Mouse (Mus musculus) midbrain, embryonic 10.5 days (tissue): ENCODE data around the gene Neurl2. TPM values are rescaled to one million over a fixed set of nuclear protein-coding genes. Genes with fewer than 3 reads are reported as not detected.

Experiments used
- DNase-seq: peaks from one replicate; pipeline ENCODE4 v3.0.0-alpha.2; 2017; ENCODE audit warnings: low spot score
- H3K27ac ChIP-seq: fragments of 300-500 bp; sonication (generic); replicated peaks from 2 replicates; pipeline ENCODE4 v1.5.1; 2016; ENCODE audit warnings: mild to moderate bottlenecking
- H3K27me3 ChIP-seq: fragments of 300-500 bp; sonication (generic); 2 replicates; pipeline ENCODE4 v1.6.1; 2016; ENCODE audit warnings: low read depth, mild to moderate bottlenecking; ENCODE audit not compliant: poor library complexity, severe bottlenecking
- H3K36me3 ChIP-seq: fragments of 300-500 bp; sonication (generic); 2 replicates; pipeline ENCODE4 v1.6.1; 2016; ENCODE audit warnings: mild to moderate bottlenecking, moderate library complexity
- H3K4me1 ChIP-seq: fragments of 300-500 bp; sonication (generic); 2 replicates; pipeline ENCODE4 v1.6.1; 2016
- H3K4me3 ChIP-seq: fragments of 300-500 bp; sonication (generic); 2 replicates; pipeline ENCODE4 v1.5.1; 2016; ENCODE audit warnings: mild to moderate bottlenecking, moderate library complexity
- H3K9me3 ChIP-seq: fragments of 300-500 bp; sonication (generic); replicated peaks from 2 replicates; pipeline ENCODE4 v1.6.1; 2016; ENCODE audit warnings: mild to moderate bottlenecking
- WGBS: fragments of 180-500 bp; shearing (Covaris S2); methylation state at CpG from one replicate; pipeline ENCODE4 v1.1.7; 2016; 5-methylcytosine and 5-hydroxymethylcytosine counted together
- polyA plus RNA-seq: library from polyadenylated mRNA; unstranded; fragments of >200 nt; fragmentation: Nextera tagmentation; extraction: Ambion mirVana; gene quantifications from 2 replicates; pipeline ENCODE4 v1.2.1, GENCODE M21; 2016

The Neurl2 gene
- polyA plus RNA-seq, 1 experiment from 2014 or later, result 3.8 TPM

DNA sequence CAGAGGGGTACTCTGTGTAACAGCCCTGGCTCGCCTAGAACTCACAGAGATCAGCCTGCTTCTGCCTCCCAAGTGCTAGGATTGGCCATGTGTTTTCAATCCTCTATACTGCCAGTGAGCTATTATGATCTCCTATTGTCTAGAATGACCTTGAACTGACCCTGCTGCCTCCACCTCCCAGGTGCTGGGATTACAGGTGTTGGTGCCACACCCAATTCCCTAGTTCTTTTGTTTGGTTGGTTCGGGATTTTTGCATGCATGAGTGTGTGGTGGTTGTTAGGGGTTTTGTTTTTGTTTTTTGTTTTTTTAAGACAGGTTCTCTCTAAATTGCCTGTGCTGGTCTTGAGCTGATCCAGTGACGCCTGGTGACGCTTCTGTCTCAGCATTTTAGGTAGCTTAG, 9.3 kb downstream of the Neurl2 start:
- peak overlapping the region; percentile 71; the same call in 1 of the 2 replicates for H3K4me3 ChIP-seq
- 90% methylated on average over 4 of the region's 4 CpGs for WGBS
- no peak overlapping the region for H3K27ac ChIP-seq
- DNase-seq, result no peak
- no peaks in the 10 kb centered on the region for H3K27me3 ChIP-seq
- H3K36me3 ChIP-seq, result peaks cover 65% of the 10 kb centered on the region
- H3K4me1 ChIP-seq, result peaks cover 21% of the 10 kb centered on the region
- no peaks in the 10 kb centered on the region for H3K9me3 ChIP-seq

DNA sequence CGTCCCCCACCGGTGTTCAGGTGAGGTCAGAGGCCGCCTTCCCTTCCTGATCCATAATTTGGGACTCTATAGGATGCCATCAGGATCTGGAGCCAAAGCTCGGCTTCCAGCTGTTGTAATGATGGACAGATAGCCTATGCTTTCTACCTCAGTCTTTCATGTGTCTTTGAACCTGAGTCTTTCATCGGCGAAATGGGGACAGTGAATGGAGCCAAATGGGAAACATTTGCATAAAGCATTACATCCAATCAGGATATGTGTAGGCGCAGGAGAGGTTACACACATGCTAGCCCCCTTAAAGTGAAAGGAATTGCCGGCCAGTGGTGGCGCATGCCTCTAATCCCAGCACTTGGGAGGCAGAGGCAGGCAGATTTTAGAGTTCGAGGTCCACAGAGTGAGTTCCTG, 10.1 kb downstream of the Neurl2 start:
- Histone ChIP-seq H3K36me3 (peaks cover 58% of the 10 kb centered on the region), H3K27ac (peak overlapping the region; percentile 89), H3K9me3 (no peaks in the 10 kb centered on the region), H3K4me1 (peaks cover 21% of the 10 kb centered on the region), H3K27me3 (no peaks in the 10 kb centered on the region), H3K4me3 (peak overlapping the region; percentile 71)
- DNase-seq, result no peak
- WGBS, result 4% methylated on average over 10 of the region's 10 CpGs

DNA sequence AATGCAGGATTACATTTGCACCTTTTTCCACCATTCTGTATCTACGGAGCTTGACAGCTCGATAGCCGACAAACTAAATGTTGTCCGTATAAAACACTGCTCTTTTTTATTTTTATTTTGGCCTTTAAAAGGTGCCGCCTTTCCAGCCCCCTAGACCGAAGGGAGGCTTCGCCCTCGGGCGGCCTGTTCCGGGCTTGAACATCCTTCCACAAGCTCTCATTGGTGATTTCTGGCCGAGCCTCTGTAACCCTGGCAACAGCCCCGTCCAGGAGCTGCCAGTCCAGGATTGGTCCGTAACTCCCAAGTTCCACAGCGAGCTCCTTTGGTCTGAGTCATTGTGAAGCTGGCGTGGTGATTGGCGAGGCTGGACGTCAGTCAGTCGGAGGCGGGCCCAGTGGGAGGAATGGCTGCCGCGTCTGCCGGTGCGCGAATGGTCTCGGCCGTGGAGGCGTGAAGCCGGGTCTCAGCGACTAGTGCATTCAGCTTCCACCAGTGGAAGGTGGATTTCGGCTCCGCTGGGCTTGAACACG, 10.6 kb downstream of the Neurl2 start, which contains the start of gene Zswim1:
Gene Zswim1, plus strand, starts transcription at position 51 of the 530 bp plus-strand sequence.
- Histone ChIP-seq H3K9me3 (no peaks in the 10 kb centered on the region), H3K27me3 (no peaks in the 10 kb centered on the region), H3K27ac (peak within 1 kb of the TSS; percentile 89), H3K36me3 (peaks cover 53% of the 10 kb centered on the region), H3K4me1 (peaks cover 21% of the 10 kb centered on the region), H3K4me3 (peak within 1 kb of the TSS; percentile 71)
- 2% methylated on average over 32 of the region's 32 CpGs for WGBS
- DNase-seq, result peak; percentile 99

DNA sequence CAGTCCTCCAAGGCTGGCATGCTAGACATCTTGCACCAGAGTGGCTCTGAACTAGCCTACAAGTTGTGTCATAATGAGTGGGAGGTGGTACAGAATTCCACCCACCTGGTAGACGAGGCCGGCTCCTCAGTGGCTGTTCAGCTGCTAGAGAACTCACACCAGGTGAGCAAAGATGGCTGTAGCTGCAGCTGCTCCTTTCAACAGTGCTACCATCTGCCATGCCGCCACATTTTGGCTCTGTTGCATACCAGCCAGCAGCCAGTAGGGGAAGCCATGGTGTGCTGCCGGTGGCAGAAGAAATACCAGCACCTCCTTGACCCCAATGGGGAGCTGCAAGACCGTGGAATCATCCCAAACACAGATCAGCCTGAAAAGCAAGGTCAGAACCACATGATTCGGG, 12.2 kb downstream of the Neurl2 start:
- Histone ChIP-seq H3K4me3 (no peak overlapping the region), H3K9me3 (no peaks in the 10 kb centered on the region), H3K27me3 (no peaks in the 10 kb centered on the region), H3K4me1 (peaks cover 23% of the 10 kb centered on the region), H3K36me3 (peaks cover 36% of the 10 kb centered on the region), H3K27ac (no peak overlapping the region)
- DNase-seq, result no peak
- 89% methylated on average over 6 of the region's 6 CpGs for WGBS

DNA sequence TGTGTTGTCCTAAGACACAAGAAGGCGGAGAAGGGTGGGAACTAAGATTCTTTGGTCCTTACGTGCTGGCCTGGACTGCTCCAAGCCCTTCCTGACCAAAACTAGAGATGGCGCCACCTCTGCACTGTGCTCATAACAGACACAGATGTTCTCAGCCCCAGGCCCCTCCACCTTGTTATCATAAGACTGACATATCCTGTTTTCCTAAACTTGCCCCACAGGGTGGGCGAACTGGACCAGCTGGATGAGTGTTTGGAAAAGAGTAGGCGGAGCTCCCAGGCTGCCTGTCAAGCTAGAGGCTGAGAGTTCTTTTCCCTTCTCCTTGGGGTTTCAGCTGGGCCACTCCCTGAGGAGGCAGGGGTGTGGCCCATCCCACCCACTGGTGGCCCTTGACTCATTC, 15.6 kb downstream of the Neurl2 start:
- H3K4me3 ChIP-seq, result no peak overlapping the region
- WGBS, result 74% methylated on average over 5 of the region's 5 CpGs
- peaks cover 22% of the 10 kb centered on the region for H3K36me3 ChIP-seq
- H3K27ac ChIP-seq, result no peak overlapping the region
- H3K27me3 ChIP-seq, result no peaks in the 10 kb centered on the region
- H3K9me3 ChIP-seq, result no peaks in the 10 kb centered on the region
- H3K4me1 ChIP-seq, result peaks cover 11% of the 10 kb centered on the region
- peak; percentile 26 for DNase-seq

DNA sequence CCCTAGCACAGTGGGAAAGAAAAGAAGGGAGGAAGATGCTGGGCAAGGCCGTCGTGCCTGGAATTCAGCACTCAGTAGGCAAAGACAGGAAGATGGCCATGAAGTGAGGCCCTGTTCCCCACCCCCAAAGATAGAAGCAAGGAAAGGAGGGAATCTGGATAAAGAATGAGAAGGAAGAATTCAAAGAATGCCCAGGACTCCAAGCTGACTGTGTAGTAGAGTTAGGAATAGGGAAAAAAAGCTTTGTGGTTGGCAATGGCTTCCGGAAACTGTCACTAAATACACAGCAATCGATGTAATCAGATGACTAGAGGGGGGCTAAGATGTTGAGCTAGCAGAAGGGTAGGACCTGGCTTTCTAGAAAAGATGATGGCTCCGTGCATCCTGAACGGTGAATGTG, 16.1 kb downstream of the Neurl2 start:
- Histone ChIP-seq H3K27ac (no peak overlapping the region), H3K36me3 (peaks cover 25% of the 10 kb centered on the region), H3K9me3 (no peaks in the 10 kb centered on the region), H3K4me3 (no peak overlapping the region), H3K27me3 (no peaks in the 10 kb centered on the region), H3K4me1 (peaks cover 6% of the 10 kb centered on the region)
- DNase-seq, result no peak
- WGBS, result 91% methylated on average over 6 of the region's 6 CpGs

DNA sequence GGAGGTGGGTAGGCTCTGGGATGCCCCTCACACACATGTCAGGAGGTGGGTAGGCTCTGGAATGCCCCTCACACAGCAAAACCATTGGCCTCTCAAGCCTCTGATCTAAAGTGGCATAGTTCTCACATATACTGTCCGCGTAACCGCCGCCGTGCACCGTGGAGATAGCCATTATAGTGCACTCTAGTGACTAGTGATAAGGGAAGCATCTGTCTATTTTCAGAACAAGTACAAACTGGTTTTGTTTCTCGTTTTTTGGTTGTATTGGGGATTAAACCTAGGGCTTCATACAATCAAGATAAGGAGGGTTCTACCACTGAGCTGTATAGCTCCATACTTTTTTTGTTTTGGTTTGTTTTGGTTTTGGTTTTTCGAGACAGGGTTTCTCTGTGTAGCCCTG, 17.4 kb downstream of the Neurl2 start:
- WGBS, result 91% methylated on average over 8 of the region's 8 CpGs
- Histone ChIP-seq H3K9me3 (no peaks in the 10 kb centered on the region), H3K4me1 (peaks cover 3% of the 10 kb centered on the region; the same call in 1 of the 2 replicates), H3K4me3 (no peak overlapping the region), H3K36me3 (peaks cover 17% of the 10 kb centered on the region), H3K27ac (no peak overlapping the region), H3K27me3 (no peaks in the 10 kb centered on the region)
- no peak for DNase-seq

DNA sequence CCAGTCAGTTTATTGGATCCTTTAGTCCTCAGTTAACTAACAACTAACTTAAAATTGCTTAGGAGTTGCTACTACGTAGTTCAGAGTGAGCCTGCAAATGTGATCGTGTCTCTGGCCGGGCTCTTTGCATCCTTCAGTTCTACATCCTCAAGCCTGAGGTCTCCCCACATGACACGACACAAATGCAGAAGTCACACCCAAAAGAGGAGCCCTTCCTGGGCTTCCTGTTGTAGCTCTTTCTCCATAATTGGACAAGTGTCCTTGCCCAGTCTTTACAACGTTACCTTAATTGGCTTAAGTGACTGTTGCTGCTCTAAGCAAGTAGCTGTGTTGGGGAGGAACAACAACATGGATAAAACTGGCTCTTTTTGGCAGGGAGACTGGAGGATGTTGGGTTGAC, 17.9 kb downstream of the Neurl2 start:
- 89% methylated on average over 5 of the region's 5 CpGs for WGBS
- no peak for DNase-seq
- H3K36me3 ChIP-seq, result peaks cover 12% of the 10 kb centered on the region
- H3K4me3 ChIP-seq, result no peak overlapping the region
- H3K27ac ChIP-seq, result no peak overlapping the region
- no peaks in the 10 kb centered on the region for H3K27me3 ChIP-seq
- H3K4me1 ChIP-seq, result peaks cover 3% of the 10 kb centered on the region; the same call in 1 of the 2 replicates
- H3K9me3 ChIP-seq, result no peaks in the 10 kb centered on the region

DNA sequence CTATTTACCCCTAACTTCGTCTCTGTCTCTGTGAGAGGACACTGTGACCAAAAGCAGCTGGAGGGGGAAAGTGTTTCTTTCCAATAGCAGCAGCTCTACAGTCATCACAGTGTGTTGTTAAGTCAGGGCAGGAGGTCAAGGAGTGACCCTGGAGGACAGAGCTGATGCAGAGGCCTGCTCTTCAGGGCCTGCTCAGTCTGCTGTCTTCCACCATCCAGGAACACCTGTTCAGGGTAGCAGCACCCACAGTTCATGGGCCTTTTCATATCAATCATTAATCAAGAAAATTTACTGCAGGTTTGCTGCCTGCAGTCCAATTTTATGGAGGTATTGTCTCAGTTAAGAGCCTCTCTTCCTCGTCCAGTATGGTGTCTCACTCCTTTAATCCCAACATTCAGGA, 19.7 kb downstream of the Neurl2 start:
- H3K36me3 ChIP-seq, result peaks cover 16% of the 10 kb centered on the region
- no peak overlapping the region for H3K4me3 ChIP-seq
- WGBS, result 81% methylated on average over 2 of the region's 2 CpGs
- H3K4me1 ChIP-seq, result peaks cover 3% of the 10 kb centered on the region; the same call in 1 of the 2 replicates
- no peaks in the 10 kb centered on the region for H3K27me3 ChIP-seq
- no peak overlapping the region for H3K27ac ChIP-seq
- no peaks in the 10 kb centered on the region for H3K9me3 ChIP-seq
- DNase-seq, result no peak

DNA sequence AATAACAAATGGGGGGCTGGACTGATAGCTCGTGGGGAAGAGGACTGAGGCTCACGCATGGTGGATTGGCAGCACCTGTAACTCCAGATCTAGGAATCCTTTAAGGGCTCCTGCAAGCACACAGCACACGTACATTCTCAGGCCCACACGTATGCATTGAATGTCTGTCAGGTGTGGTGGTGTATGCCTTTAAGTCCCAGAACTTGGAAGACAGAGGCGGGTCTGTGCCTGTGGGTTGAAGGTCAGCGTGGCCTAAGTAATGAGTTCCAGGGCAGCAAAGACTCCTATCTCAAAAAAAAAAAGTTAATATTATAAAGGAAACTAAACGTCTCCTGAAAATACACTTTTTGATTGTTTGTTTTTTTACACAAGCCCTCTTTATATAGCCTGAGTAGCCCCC, 26.6 kb downstream of the Neurl2 start:
- Histone ChIP-seq H3K27ac (no peak overlapping the region), H3K4me3 (peak overlapping the region; percentile 2; the same call in 1 of the 2 replicates), H3K9me3 (no peaks in the 10 kb centered on the region), H3K36me3 (peaks cover 23% of the 10 kb centered on the region), H3K4me1 (peaks cover 26% of the 10 kb centered on the region), H3K27me3 (no peaks in the 10 kb centered on the region)
- 86% methylated on average over 7 of the region's 7 CpGs for WGBS
- DNase-seq, result no peak

DNA sequence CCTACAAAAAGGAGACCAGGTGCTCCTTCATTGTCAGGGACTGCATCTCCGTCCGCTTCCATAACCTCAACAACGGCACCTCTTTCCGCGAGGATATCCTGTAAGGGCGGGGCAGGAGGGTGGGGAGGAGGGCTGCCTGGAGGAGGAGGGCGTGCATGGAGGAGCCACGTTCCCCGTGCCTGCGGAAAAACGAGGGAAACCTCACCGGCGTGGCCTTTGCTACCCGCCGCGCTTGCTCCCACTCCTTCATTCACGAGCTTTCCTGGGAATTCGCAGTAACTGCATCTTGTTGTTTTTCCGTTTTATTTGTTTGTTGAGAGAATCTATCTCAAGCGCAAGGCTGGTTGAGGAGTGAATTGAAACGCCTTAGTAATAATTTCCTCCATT, 27.9 kb downstream of the Neurl2 start:
- Histone ChIP-seq H3K4me3 (peak overlapping the region; percentile 74), H3K4me1 (peaks cover 26% of the 10 kb centered on the region), H3K9me3 (no peaks in the 10 kb centered on the region), H3K27ac (peak overlapping the region; percentile 90), H3K36me3 (peaks cover 36% of the 10 kb centered on the region), H3K27me3 (no peaks in the 10 kb centered on the region)
- 2% methylated on average over 21 of the region's 21 CpGs for WGBS
- no peak for DNase-seq

DNA sequence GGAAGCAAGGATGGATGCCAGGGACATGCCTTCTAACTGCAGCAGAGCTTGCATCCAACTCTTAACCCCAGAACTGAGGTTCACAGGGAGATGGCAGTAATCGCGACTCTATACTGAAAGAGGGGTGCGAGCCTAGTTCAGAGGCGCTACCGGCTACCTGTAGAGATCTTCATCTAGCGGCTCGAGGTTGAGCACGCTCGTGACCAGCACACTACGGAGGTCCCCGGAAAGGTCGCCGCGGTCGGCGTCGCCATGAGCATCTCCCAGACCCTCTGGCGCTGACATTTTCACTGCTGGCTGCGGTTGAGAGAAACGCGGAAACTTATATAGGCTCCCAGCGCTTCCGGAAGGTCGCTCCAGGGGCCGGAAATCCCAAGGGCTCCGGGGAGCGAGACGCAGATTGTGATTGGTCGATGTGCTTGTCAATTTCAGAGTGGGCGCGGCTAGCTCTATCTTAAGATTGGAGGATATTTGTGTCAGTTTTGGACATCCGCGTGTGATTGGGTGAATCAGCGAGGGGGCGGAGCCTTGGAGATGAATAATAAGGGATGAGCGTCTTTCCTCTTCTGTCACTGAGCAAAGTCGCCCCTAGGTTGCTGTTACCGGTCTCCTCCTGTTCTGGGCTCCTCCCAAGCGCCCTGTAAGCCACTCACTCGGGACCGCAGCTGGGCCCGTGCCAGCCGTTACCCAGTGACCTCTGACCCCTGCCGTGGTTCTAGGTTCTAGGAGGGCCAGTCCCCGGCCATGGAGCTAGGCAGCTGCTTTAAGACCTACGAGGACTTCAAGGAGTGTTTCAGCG, 28.5 kb downstream of the Neurl2 start, which contains the start of the genes Acot8 and Zswim3:
Gene Acot8, minus strand, starts transcription at position 350 of the 799 bp plus-strand sequence.
Gene Zswim3, plus strand, starts transcription at position 566 of the 799 bp plus-strand sequence.
- Histone ChIP-seq H3K4me1 (peaks cover 26% of the 10 kb centered on the region), H3K27me3 (no peaks in the 10 kb centered on the region), H3K36me3 (peaks cover 42% of the 10 kb centered on the region), H3K27ac (peak within 1 kb of the TSS; percentile 90), H3K4me3 (peak within 1 kb of the TSS; percentile 74), H3K9me3 (no peaks in the 10 kb centered on the region)
- under 1% methylated on average over 47 of the region's 47 CpGs for WGBS
- peak; percentile 97 for DNase-seq

DNA sequence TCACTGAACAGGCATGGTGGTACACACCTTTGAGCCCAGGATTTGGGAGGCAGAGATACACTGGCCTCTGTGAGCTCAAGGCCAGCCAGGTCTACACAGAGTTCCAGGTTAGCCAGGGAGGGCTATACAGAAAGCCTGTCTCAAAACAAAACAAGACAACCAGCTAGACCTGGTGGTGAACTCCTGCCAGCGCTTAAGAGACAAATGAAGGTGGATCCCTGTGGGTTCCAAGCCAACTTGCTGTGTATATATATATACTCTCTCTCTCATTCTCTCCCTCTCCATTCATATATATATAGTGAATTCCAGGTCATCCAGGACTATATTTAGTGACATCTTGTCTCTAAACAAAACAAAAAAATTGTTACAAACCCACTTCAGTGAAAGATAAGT, 29.3 kb downstream of the Neurl2 start:
- 57% methylated on average over 1 of the region's 1 CpGs for WGBS
- no peak for DNase-seq
- no peaks in the 10 kb centered on the region for H3K27me3 ChIP-seq
- peaks cover 26% of the 10 kb centered on the region for H3K4me1 ChIP-seq
- peak overlapping the region; percentile 74 for H3K4me3 ChIP-seq
- peaks cover 44% of the 10 kb centered on the region for H3K36me3 ChIP-seq
- no peaks in the 10 kb centered on the region for H3K9me3 ChIP-seq
- peak overlapping the region; percentile 90; the same call in 1 of the 2 replicates for H3K27ac ChIP-seq
